Mouse (Mus musculus): ENCODE results near the gene Snx9. TPM values are rescaled to one million over a fixed set of nuclear protein-coding genes. Genes with fewer than 3 reads are reported as not detected.
A peak's percentile ranks its signal among the peaks of the same experiment; 100 is the strongest.

Snx9 gene
- polyA plus RNA-seq, 1 experiment from 2014 or later: 30.6 TPM

- H3K27ac ChIP-seq: no peak overlapping the region
- no peaks in the 10 kb centered on the region for H3K4me1 ChIP-seq (replicated peaks)
- no peak for ATAC-seq (ENCODE audit: insufficient number of reproducible peaks, insufficient read depth, low FRiP score, low TSS enrichment, low read depth)
- H3K9me3 ChIP-seq: 0 out of 2 replicates have a peak, but pooled peaks cover 3% of the 10 kb centered on the region
- no peaks in the 10 kb centered on the region for H3K27me3 ChIP-seq
- no peak overlapping the region for H3K9ac ChIP-seq (replicated peaks)
- H3K36me3 ChIP-seq: no peaks in the 10 kb centered on the region
- 91% methylated on average over 5 of the region's 5 CpGs for WGBS
- H3K4me3 ChIP-seq (replicated peaks): no peak overlapping the region
- H3K4me2 ChIP-seq: no peak overlapping the region
Measured at GRCm38 (mm10) chr17:5966706-5967105, 125.6 kb downstream of the Snx9 start.

GRCm38 (mm10) chr17:5968562-5968961 is 127.4 kb downstream of the Snx9 start:
- H3K4me1 ChIP-seq (replicated peaks): no peaks in the 10 kb centered on the region
- no peaks in the 10 kb centered on the region for H3K36me3 ChIP-seq
- H3K4me3 ChIP-seq (replicated peaks): no peak overlapping the region
- no peak for ATAC-seq (ENCODE audit: insufficient number of reproducible peaks, insufficient read depth, low FRiP score, low TSS enrichment, low read depth)
- no peak overlapping the region for H3K9ac ChIP-seq (replicated peaks)
- no peaks in the 10 kb centered on the region for H3K9me3 ChIP-seq
- no peak overlapping the region for H3K4me2 ChIP-seq
- H3K27me3 ChIP-seq: no peaks in the 10 kb centered on the region
- H3K27ac ChIP-seq: no peak overlapping the region
- WGBS: 50% methylated on average over 6 of the region's 6 CpGs

GRCm38 (mm10) chr17:5969246-5969645 is 128.1 kb downstream of the Snx9 start:
- 82% methylated on average over 3 of the region's 3 CpGs for WGBS

GRCm38 (mm10) chr17:5970298-5970821 is 129.2 kb downstream of the Snx9 start:
- no peak overlapping the region for H3K4me3 ChIP-seq (replicated peaks)
- no peaks in the 10 kb centered on the region for H3K27me3 ChIP-seq
- no peaks in the 10 kb centered on the region for H3K9me3 ChIP-seq
- WGBS: 68% methylated on average over 5 of the region's 5 CpGs
- no peaks in the 10 kb centered on the region for H3K36me3 ChIP-seq
- no peak overlapping the region for H3K9ac ChIP-seq (replicated peaks)
- ATAC-seq (ENCODE audit: insufficient number of reproducible peaks, insufficient read depth, low FRiP score, low TSS enrichment, low read depth): no peak
- no peak overlapping the region for H3K4me2 ChIP-seq
- H3K4me1 ChIP-seq (replicated peaks): peaks cover 4% of the 10 kb centered on the region
- H3K27ac ChIP-seq: no peak overlapping the region

More at GRCm38 (mm10) chr17:5969246-5969645, 128.1 kb downstream of the Snx9 start:
- Histone ChIP-seq H3K4me2 (no peak overlapping the region), H3K4me3 (replicated peaks) (no peak overlapping the region), H3K9me3 (no peaks in the 10 kb centered on the region), H3K4me1 (replicated peaks) (no peaks in the 10 kb centered on the region), H3K27ac (no peak overlapping the region), H3K27me3 (no peaks in the 10 kb centered on the region), H3K9ac (replicated peaks) (no peak overlapping the region), H3K36me3 (no peaks in the 10 kb centered on the region)
- ATAC-seq (ENCODE audit: insufficient number of reproducible peaks, insufficient read depth, low FRiP score, low TSS enrichment, low read depth): no peak

DNA sequence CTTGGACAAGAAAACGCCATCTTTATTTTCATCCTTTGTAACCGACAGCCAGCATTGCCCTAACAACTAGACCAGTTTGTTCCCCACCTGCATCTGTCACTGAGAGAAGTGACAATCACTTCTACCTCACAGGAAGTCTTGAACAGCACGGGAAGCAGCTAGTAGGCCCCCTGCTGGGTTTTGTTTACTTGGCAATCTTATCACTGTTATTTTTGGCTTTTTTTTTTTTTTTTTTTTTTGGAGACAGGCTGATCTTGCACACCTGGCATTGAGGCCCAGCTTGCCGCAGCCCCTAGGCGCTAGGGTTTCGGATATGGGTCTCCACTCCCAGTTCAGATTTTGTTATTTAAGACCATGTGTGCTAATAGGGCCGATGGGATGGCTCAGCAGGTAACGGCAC is 132.4 kb downstream of the Snx9 start:
- 73% methylated on average over 8 of the region's 8 CpGs for WGBS
- Histone ChIP-seq H3K9ac (replicated peaks) (no peak overlapping the region), H3K4me2 (no peak overlapping the region)

DNA sequence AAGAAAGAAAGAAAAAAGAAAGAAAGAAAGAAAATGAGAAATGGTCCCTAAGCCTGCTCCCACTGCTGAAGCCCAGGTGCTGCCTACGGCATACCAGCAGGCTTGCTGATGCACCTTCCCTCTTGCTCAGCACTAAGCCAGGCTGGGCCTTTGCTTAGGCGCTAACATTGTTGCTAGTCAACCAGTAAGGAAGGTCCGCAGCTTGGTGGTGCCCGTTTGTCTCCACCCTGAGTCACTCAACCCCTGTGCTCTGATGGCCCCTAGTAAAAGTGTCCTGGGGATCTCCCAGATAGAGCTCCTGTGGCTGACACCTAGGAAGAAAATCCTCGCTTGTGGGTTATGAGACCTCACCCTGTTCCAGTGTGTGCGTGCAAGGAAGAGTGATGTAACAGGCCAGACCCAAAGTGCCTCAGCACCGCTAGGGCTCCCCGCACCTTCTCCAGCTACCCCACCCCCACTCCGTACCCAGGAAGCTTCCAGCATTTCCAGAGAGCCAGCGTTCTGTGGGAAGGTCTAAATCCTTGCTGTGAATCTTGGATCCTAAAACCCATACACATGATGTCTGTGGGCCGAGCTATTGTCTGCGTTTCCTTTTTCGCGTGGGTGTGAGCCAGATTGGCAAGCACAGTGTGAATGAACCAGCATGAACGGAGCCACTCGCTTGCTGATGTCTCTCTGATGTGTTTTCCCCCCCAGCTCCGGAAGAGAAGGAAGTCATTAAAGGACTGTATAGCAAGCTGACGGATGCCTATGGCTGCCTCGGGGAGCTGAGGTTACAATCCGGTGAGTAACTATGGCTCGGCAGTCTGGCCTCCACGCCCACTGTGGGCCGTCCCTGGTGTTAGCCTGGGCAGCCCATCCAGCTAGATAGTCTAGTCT is 134.2 kb downstream of the Snx9 start:
- Histone ChIP-seq H3K4me2 (peak overlapping the region; percentile 39), H3K4me1 (replicated peaks) (peaks cover 21% of the 10 kb centered on the region), H3K4me3 (replicated peaks) (no peak overlapping the region), H3K36me3 (no peaks in the 10 kb centered on the region), H3K9me3 (no peaks in the 10 kb centered on the region), H3K27me3 (no peaks in the 10 kb centered on the region), H3K27ac (no peak overlapping the region), H3K9ac (replicated peaks) (peak overlapping the region; percentile 32; the same call in 1 of the 2 replicates)
- 0 out of 2 replicates have a peak, but pooled peaks have one; percentile 19 for ATAC-seq (ENCODE audit: insufficient number of reproducible peaks, insufficient read depth, low FRiP score, low TSS enrichment, low read depth)
- 39% methylated on average over 23 of the region's 23 CpGs for WGBS

More for the DNA sequence above, 132.4 kb downstream of the Snx9 start:
- no peak for ATAC-seq (ENCODE audit: insufficient number of reproducible peaks, insufficient read depth, low FRiP score, low TSS enrichment, low read depth)
- no peaks in the 10 kb centered on the region for H3K27me3 ChIP-seq
- no peak overlapping the region for H3K27ac ChIP-seq
- H3K9me3 ChIP-seq: no peaks in the 10 kb centered on the region
- peaks cover 21% of the 10 kb centered on the region for H3K4me1 ChIP-seq (replicated peaks)
- H3K4me3 ChIP-seq (replicated peaks): no peak overlapping the region
- H3K36me3 ChIP-seq: no peaks in the 10 kb centered on the region

- no peak for ATAC-seq (ENCODE audit: insufficient number of reproducible peaks, insufficient read depth, low FRiP score, low TSS enrichment, low read depth)
- Histone ChIP-seq H3K9ac (replicated peaks) (no peak overlapping the region), H3K36me3 (no peaks in the 10 kb centered on the region), H3K4me3 (replicated peaks) (no peak overlapping the region), H3K4me2 (no peak overlapping the region), H3K27me3 (no peaks in the 10 kb centered on the region), H3K4me1 (replicated peaks) (peaks cover 21% of the 10 kb centered on the region), H3K9me3 (no peaks in the 10 kb centered on the region), H3K27ac (no peak overlapping the region)
- WGBS: 81% methylated on average over 20 of the region's 20 CpGs
Measured at GRCm38 (mm10) chr17:5976221-5977055, 135.3 kb downstream of the Snx9 start.

- Histone ChIP-seq H3K4me3 (replicated peaks) (no peak overlapping the region), H3K4me1 (replicated peaks) (peaks cover 22% of the 10 kb centered on the region), H3K27me3 (no peaks in the 10 kb centered on the region), H3K9me3 (no peaks in the 10 kb centered on the region), H3K9ac (replicated peaks) (no peak overlapping the region), H3K4me2 (no peak overlapping the region), H3K36me3 (no peaks in the 10 kb centered on the region), H3K27ac (no peak overlapping the region)
- 61% methylated on average over 16 of the region's 16 CpGs for WGBS
- no peak for ATAC-seq (ENCODE audit: insufficient number of reproducible peaks, insufficient read depth, low FRiP score, low TSS enrichment, low read depth)
Measured at GRCm38 (mm10) chr17:5977056-5977920, 136.2 kb downstream of the Snx9 start.

DNA sequence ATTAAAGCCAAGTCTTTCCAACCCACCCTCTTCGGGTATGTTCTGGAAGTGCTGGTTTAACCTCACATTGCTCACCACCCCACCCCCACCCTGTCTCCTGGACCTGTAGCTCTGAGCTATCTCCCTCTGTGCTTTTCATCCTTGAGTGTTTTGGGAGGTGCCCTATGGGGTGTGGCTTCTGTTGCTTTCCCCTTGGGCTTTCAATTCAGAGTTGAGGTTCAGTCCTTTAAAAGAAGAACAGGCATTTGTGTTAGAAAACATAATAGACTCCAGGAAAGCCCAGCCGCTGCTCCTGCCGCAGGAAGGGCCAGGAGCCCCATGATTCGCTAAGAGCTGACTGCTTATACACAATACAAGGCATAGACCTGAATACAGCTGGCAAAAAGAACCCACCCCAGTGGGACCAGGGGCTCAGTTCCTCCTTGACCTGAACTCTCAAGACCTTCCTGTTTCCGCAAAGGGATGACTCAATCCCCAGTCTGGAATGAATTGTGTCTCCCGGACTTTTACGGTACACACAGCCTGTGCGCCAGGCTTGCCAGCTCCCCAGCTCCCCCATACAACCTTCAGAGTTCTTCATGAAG is 136.9 kb downstream of the Snx9 start:
- H3K27me3 ChIP-seq: no peaks in the 10 kb centered on the region
- H3K4me1 ChIP-seq (replicated peaks): peaks cover 28% of the 10 kb centered on the region
- WGBS: 83% methylated on average over 8 of the region's 8 CpGs
- H3K36me3 ChIP-seq: no peaks in the 10 kb centered on the region
- ATAC-seq (ENCODE audit: insufficient number of reproducible peaks, insufficient read depth, low FRiP score, low TSS enrichment, low read depth): no peak
- H3K4me2 ChIP-seq: no peak overlapping the region
- H3K27ac ChIP-seq: no peak overlapping the region
- H3K9me3 ChIP-seq: no peaks in the 10 kb centered on the region
- H3K9ac ChIP-seq (replicated peaks): no peak overlapping the region
- H3K4me3 ChIP-seq (replicated peaks): no peak overlapping the region

DNA sequence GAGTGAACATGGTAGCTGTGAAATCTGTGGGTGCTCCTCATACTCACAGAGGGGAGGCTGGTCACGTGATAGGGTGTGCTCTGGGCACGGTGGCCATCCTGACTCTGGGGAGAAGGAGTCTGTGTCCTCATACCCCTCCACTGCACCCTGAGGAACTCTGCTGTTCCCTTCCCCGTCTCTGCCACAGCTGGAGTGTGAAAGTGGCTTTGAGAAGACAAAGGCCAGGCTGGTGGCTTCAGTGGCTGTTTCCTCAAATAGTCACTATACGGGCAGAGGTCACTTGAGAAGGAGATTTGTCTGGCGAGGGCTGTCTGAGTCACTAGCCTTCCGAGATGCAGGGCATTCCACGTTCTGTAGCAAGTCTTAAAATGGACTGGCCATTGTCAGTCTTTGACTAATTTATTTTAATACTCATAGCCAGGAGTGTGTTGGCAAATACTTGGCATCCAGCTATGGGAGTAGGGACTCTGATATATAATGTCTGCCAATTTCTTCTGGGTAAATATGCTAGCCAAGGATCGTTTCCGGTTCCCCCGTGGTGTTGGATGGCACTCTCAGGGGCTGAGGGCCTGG is 137.5 kb downstream of the Snx9 start:
- WGBS: 80% methylated on average over 10 of the region's 10 CpGs
- Histone ChIP-seq H3K27me3 (no peaks in the 10 kb centered on the region), H3K27ac (no peak overlapping the region), H3K36me3 (no peaks in the 10 kb centered on the region), H3K4me3 (replicated peaks) (no peak overlapping the region), H3K9me3 (no peaks in the 10 kb centered on the region), H3K4me2 (no peak overlapping the region), H3K9ac (replicated peaks) (no peak overlapping the region), H3K4me1 (replicated peaks) (peaks cover 32% of the 10 kb centered on the region)
- ATAC-seq (ENCODE audit: insufficient number of reproducible peaks, insufficient read depth, low FRiP score, low TSS enrichment, low read depth): no peak

Data from limb, embryonic 12.5 days (tissue).